Mouse (Mus musculus) liver, adult 2 months (tissue): Measurements from ENCODE around the gene Syne3. TPM values are rescaled to one million over a fixed set of nuclear protein-coding genes. Genes with fewer than 3 reads are reported as not detected.
A peak's percentile ranks its signal among the peaks of the same experiment; 100 is the strongest.

Source experiments
- DNase-seq: peaks from one replicate; pipeline ENCODE4 v3.0.0-alpha.2; 2011; ENCODE audit warnings: low read depth, low spot score; ENCODE audit errors: extremely low read depth
- H3K27ac ChIP-seq: fragments of 200-500 bp; replicated peaks from 2 replicates; pipeline ENCODE4 v1.5.1; 2012; ENCODE audit warnings: low read depth, mild to moderate bottlenecking, control low read depth, inconsistent platforms, low read length; ENCODE audit not compliant: insufficient read depth
- H3K27me3 ChIP-seq: fragments of 200-500 bp; 2 replicates; pipeline ENCODE4 v1.6.1; 2012; ENCODE audit warnings: mild to moderate bottlenecking, moderate library complexity, low read length, inconsistent platforms; ENCODE audit not compliant: control insufficient read depth, insufficient read depth
- H3K36me3 ChIP-seq: fragments of 200-500 bp; 2 replicates; pipeline ENCODE4 v1.6.1; 2012; ENCODE audit warnings: low read length, inconsistent platforms; ENCODE audit not compliant: control insufficient read depth, insufficient read depth
- H3K4me1 ChIP-seq: fragments of 200-500 bp; 2 replicates; pipeline ENCODE4 v1.6.1; 2011; ENCODE audit warnings: low read length; ENCODE audit not compliant: control insufficient read depth, insufficient read depth
- H3K4me3 ChIP-seq: fragments of 200-500 bp; 2 replicates; pipeline ENCODE4 v1.5.1; 2011; ENCODE audit warnings: low read depth, mild to moderate bottlenecking, control low read depth, low read length, moderate library complexity; ENCODE audit not compliant: insufficient read depth
- H3K79me2 ChIP-seq: fragments of 200-500 bp; 2 replicates; pipeline ENCODE4 v1.6.1; 2012; ENCODE audit warnings: inconsistent platforms, mild to moderate bottlenecking, low read length, moderate library complexity; ENCODE audit not compliant: control insufficient read depth, insufficient read depth
- H3K9ac ChIP-seq: fragments of 200-500 bp; 2 replicates; pipeline ENCODE4 v1.6.1; 2012; ENCODE audit warnings: low read depth, mild to moderate bottlenecking, control low read depth, inconsistent platforms, low read length
- CTCF ChIP-seq: fragments of 200-500 bp; IDR thresholded peaks from 2 replicates; pipeline ENCODE4 v1.5.1; 2011; ENCODE audit warnings: low read depth, low read length, control low read depth
- POLR2A ChIP-seq: fragments of 200-500 bp; IDR thresholded peaks from 2 replicates; pipeline ENCODE4 v1.6.1; 2011; ENCODE audit warnings: low read length, control low read depth; ENCODE audit not compliant: insufficient read depth; ENCODE audit errors: extremely low read depth
- WGBS: fragments of 180-500 bp; shearing (Covaris S2); methylation state at CpG from one replicate; pipeline ENCODE4 v1.1.7; 2018; 5-methylcytosine and 5-hydroxymethylcytosine counted together
- polyA plus RNA-seq: library from polyadenylated mRNA; depleted of rRNA; stranded (reverse); fragments of >200 nt; gene quantifications from 2 replicates; pipeline ENCODE4 v1.2.3, GENCODE M21; 2012
- total RNA-seq: library from RNA; depleted of rRNA; stranded (reverse); fragments of >200 nt; gene quantifications from 2 replicates; pipeline ENCODE4 v1.2.3, GENCODE M21; 2014

Syne3 gene
- total and polyA plus RNA-seq, 2 experiments: 1.6 to 3.8 TPM

- peaks cover 6% of the 10 kb centered on the region; the same call in 1 of the 2 replicates for H3K79me2 ChIP-seq
- no peak for DNase-seq
- H3K36me3 ChIP-seq: no peaks in the 10 kb centered on the region
- H3K27me3 ChIP-seq: no peaks in the 10 kb centered on the region
- H3K4me1 ChIP-seq: peaks cover 9% of the 10 kb centered on the region
- H3K4me3 ChIP-seq: no peak overlapping the region
- no peak for TF ChIP-seq POLR2A
- TF ChIP-seq CTCF: no peak
- 50% methylated on average over 17 of the region's 17 CpGs for WGBS
- no peak overlapping the region for H3K27ac ChIP-seq
- no peak overlapping the region for H3K9ac ChIP-seq
Measured at GRCm38 (mm10) chr12:105013065-105013464, 3.5 kb upstream of the Syne3 start.

- H3K36me3 ChIP-seq: no peaks in the 10 kb centered on the region
- H3K4me3 ChIP-seq: no peak overlapping the region
- no peaks in the 10 kb centered on the region for H3K27me3 ChIP-seq
- WGBS: 94% methylated on average over 4 of the region's 4 CpGs
- peaks cover 13% of the 10 kb centered on the region; the same call in 1 of the 2 replicates for H3K79me2 ChIP-seq
- DNase-seq: no peak
- no peak for TF ChIP-seq CTCF
- no peak overlapping the region for H3K27ac ChIP-seq
- peaks cover 9% of the 10 kb centered on the region for H3K4me1 ChIP-seq
- no peak overlapping the region for H3K9ac ChIP-seq
Measured at GRCm38 (mm10) chr12:105012314-105012713, 2.7 kb upstream of the Syne3 start.

GRCm38 (mm10) chr12:105011589-105011988 lies 2.0 kb upstream of the Syne3 start:
- Histone ChIP-seq H3K27me3 (no peaks in the 10 kb centered on the region), H3K4me3 (no peak overlapping the region), H3K9ac (no peak overlapping the region), H3K36me3 (no peaks in the 10 kb centered on the region), H3K4me1 (peaks cover 9% of the 10 kb centered on the region), H3K79me2 (peaks cover 17% of the 10 kb centered on the region; the same call in 1 of the 2 replicates), H3K27ac (no peak overlapping the region)
- no peak for DNase-seq
- TF ChIP-seq CTCF (no peak), POLR2A (no peak)
- WGBS: 100% methylated on average over 1 of the region's 1 CpGs

GRCm38 (mm10) chr12:105010213-105010790 lies 693 bp upstream of the Syne3 start:
- Histone ChIP-seq H3K79me2 (peaks cover 22% of the 10 kb centered on the region; the same call in 1 of the 2 replicates), H3K27me3 (no peaks in the 10 kb centered on the region), H3K4me3 (peak overlapping the region; percentile 93), H3K36me3 (no peaks in the 10 kb centered on the region), H3K27ac (no peak overlapping the region; the same call in 1 of the 2 replicates), H3K9ac (no peak overlapping the region), H3K4me1 (peaks cover 13% of the 10 kb centered on the region)
- 22% methylated on average over 9 of the region's 9 CpGs for WGBS
- no peak for DNase-seq
- TF ChIP-seq CTCF: no peak
- no peak for TF ChIP-seq POLR2A

- peaks cover 13% of the 10 kb centered on the region for H3K4me1 ChIP-seq
- H3K36me3 ChIP-seq: no peaks in the 10 kb centered on the region
- TF ChIP-seq CTCF: no peak
- no peak for TF ChIP-seq POLR2A
- H3K9ac ChIP-seq: peak overlapping the region; percentile 95
- H3K4me3 ChIP-seq: peak overlapping the region; percentile 93
- WGBS: 2% methylated on average over 13 of the region's 13 CpGs
- no peaks in the 10 kb centered on the region for H3K27me3 ChIP-seq
- peak overlapping the region; percentile 88 for H3K27ac ChIP-seq
- peaks cover 34% of the 10 kb centered on the region; the same call in 1 of the 2 replicates for H3K79me2 ChIP-seq
- DNase-seq: peak; percentile 86
Measured at GRCm38 (mm10) chr12:105008752-105009178, 844 bp downstream of the Syne3 start.

GRCm38 (mm10) chr12:105008150-105008549 lies 1.5 kb downstream of the Syne3 start:
- Histone ChIP-seq H3K4me1 (peaks cover 13% of the 10 kb centered on the region), H3K79me2 (peaks cover 34% of the 10 kb centered on the region; the same call in 1 of the 2 replicates), H3K36me3 (no peaks in the 10 kb centered on the region), H3K9ac (peak overlapping the region; percentile 66), H3K27me3 (no peaks in the 10 kb centered on the region), H3K4me3 (no peak overlapping the region), H3K27ac (peak overlapping the region; percentile 69)
- TF ChIP-seq POLR2A: no peak
- TF ChIP-seq CTCF: 0 out of 2 replicates have a peak, but pooled peaks have one; percentile 2
- 61% methylated on average over 2 of the region's 2 CpGs for WGBS
- no peak for DNase-seq
